Mouse (Mus musculus): Measurements from ENCODE around the gene Klc2. TPM values are rescaled to one million over a fixed set of nuclear protein-coding genes. Genes with fewer than 3 reads are reported as not detected.
"Not testable (repeated sequence)": the region's sequence is repeated elsewhere in the genome, so short reads cannot be mapped to it uniquely, and the experiment has no call there.

Gene Klc2
- total RNA-seq, 2 experiments from 2014 or later = 255 to 284 TPM

GRCm38 (mm10) chr19:5107556-5108270, 10.6 kb downstream of the Klc2 start:
- no peak for DNase-seq (ENCODE audit: low spot score in 2 of 2)
- intact Hi-C loops (cut with DNase I) = no loop called here

DNA sequence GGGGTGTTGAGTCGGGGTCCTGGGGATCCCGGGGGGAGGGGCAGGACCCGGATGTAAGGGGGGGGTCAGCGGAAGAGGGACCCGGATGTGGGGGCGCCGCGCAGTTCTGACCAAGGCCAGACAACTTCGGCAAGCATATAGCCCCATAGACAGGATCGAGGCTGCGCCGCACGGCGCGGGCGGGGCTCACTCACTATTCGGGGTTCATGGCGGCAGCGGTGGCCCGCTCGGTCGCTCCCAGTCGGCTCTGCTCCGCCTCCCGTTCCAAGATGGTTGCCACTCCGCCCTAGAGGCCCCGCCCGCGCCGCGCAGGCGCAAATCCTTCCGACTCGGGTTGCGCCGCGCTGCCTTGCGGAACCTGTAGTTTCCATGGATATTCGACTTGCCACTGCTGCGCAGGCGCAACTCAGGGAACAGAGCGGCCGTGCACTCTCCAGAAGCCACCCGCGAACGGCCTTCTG, 11.6 kb downstream of the Klc2 start, which contains the start of gene Rab1b:
Gene Rab1b (minus strand): TSS at position 342 of the 461 bp plus-strand sequence.
- intact Hi-C loops (cut with DNase I) = no loop called here
- peak; percentile 99 for DNase-seq (ENCODE audit: low spot score in 2 of 2)

- intact Hi-C loops (cut with DNase I) = no loop called here
- no peak for DNase-seq (ENCODE audit: low spot score in 2 of 2)
Observed at GRCm38 (mm10) chr19:5106074-5106473, 12.3 kb downstream of the Klc2 start.

GRCm38 (mm10) chr19:5098363-5099143, 19.8 kb downstream of the Klc2 start, which contains the start of gene Cnih2:
Cnih2 (minus strand) TSS chr19:5098521.
- peak; percentile 70 to 84 for DNase-seq (ENCODE audit: low spot score in 2 of 2)
- intact Hi-C loops (cut with DNase I) = no loop called here

DNA sequence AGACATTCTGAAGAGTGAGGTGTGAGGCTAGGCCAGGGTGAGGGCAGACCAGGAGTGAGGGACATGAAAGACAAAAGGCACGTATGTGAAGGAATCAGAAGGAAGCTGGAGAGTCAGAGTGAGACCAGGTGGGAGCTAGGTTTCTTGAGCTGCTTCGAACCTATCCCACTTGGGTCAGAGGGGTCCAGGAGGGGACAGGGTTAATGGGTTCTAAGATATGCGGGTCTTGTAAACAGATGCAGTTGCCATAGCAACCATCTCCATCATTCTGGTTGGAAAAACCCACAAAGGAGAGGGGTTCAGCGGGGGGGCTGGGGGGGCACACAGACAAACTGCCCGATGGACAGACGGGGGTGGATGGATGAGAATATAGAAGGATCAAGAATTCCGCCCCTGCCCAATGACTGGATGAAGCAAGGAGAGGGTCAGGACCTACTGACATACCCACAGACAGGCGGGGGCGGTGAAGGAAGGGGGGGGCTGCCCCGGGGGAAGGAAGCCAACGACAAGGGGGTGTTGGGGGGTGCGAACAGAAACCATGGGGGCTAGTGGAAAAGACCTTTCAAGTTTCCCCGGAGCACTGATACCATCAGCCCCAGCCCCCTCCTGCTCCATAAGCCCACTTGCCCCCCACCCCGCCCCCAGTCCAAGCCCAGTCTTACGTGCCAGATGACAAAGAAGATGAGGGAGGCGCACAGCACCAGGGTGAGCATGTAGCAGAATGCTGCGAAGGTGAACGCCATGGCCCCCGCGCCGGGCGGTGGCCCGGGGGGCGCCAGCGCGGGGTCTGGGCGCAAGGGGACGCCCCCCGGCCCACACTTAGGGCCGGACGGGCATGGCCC, 20.6 kb downstream of the Klc2 start:
- no peak for DNase-seq (ENCODE audit: low spot score in 2 of 2)
- intact Hi-C loops (cut with DNase I) = no loop called here

- DNase-seq (ENCODE audit: low spot score in 2 of 2) = no peak
- intact Hi-C loops (cut with DNase I) = loop anchor here (1.0 kb wide), 1 partner anchor 54 kb away; no protein-coding TSS in a partner anchor
Observed at GRCm38 (mm10) chr19:5095887-5096474, 22.4 kb downstream of the Klc2 start.

DNA sequence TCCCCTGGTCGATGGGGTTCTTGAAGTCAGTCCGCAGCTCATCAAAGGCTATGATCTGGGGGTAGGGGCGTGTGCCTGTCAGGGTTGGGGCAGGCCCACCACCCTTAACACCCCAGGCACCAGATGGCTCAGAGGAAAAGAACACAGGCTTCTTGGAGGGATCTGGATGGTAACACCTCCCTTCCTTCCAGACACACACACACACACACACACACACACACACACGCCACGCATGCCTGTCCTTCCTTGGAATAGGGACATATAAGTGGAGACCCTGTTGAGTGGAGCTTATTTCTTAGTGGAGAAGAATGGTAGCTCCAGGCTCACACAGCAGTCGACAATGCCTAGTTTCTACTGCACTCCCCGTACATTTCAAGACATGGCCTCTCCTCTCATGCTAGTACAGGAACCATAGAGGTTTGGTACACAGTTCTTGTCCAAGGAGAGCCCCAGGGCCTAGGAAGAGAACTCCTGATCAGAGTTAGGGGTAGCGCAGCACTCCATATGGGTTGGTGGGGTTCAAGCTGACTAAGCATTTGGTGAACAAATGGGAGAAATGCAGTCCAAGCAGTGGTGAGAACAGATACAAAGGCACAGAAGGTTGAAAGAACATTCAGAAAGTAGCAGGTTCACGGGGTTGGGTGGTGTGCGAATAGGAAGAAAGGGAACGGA, 23.5 kb downstream of the Klc2 start:
- no peak for DNase-seq (ENCODE audit: low spot score in 2 of 2)
- intact Hi-C loops (cut with DNase I) = loop anchor here (1.0 kb wide), 1 partner anchor 55 kb away; no protein-coding TSS in a partner anchor

DNA sequence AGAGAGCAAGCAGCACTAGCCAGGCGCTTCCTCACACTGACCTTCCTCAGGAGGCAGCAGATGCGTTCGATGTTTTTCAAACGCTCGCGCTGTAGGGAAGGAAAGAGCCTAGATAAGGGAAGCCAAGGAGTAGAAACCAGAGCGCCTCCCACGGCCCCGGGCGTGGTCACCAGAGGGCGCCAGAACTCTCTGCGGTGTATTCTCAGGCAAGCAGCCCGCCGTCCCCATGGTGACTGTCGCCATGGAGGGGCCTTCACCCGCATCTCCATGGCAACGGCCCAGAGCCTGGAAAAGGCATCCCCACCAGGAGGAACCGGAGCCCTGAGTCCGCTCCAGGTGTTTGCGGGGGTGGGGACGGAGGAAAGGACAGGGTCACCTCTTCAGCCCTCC, 24.1 kb downstream of the Klc2 start:
- intact Hi-C loops (cut with DNase I) = no loop called here
- peak; percentile 95 to 96 for DNase-seq (ENCODE audit: low spot score in 2 of 2)

DNA sequence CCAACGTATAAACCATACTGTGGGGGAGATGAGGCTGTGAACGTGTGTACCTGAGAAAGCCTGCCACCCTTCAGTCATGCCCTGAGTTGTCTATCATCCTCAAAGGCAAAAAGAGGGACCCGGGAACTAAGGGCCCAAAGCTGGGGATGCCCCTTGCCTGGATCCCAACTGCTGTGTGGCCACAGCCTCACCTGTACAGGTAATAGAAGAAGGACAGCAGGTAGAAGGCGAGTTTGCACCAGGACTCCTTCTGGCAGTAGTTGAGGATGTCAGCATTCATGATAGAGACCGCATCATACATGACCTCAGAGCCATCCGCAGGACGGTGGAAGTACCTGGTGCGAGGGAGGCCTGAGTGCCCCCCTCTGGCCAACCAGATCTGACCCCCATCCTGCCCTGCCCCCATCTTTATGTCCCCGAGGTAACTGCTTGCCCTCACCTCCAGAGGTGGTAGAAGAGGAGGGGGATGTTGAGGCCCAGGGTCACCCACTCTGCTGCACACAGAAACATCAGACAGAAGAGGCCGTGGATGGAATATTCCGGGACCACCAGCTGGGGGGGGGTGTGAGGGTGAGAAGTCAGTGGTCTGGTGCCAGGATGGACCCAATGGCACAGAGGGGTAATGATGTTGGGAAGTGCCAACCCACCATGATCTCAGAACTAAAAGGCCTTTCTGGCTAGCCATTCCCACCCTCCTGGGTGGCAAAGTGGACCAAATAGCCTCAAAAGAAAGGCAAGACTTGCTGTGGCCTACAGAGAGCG, 24.7 kb downstream of the Klc2 start:
- no peak for DNase-seq (ENCODE audit: low spot score in 2 of 2)
- intact Hi-C loops (cut with DNase I) = no loop called here

- DNase-seq (ENCODE audit: low spot score in 2 of 2) = no peak
- intact Hi-C loops (cut with DNase I) = no loop called here
Observed at GRCm38 (mm10) chr19:5092083-5092482, 26.3 kb downstream of the Klc2 start.

- DNase-seq (ENCODE audit: low spot score in 2 of 2) = no peak
- intact Hi-C loops (cut with DNase I) = no loop called here
Observed at GRCm38 (mm10) chr19:5089324-5089723, 29.0 kb downstream of the Klc2 start.

- intact Hi-C loops (cut with DNase I) = no loop called here
- DNase-seq (ENCODE audit: low spot score in 2 of 2) = peak; percentile 91 to 94
Observed at GRCm38 (mm10) chr19:5087884-5088728, 30.3 kb downstream of the Klc2 start, which contains the start of gene Yif1a. Yif1a (plus strand) TSS chr19:5088538.

DNA sequence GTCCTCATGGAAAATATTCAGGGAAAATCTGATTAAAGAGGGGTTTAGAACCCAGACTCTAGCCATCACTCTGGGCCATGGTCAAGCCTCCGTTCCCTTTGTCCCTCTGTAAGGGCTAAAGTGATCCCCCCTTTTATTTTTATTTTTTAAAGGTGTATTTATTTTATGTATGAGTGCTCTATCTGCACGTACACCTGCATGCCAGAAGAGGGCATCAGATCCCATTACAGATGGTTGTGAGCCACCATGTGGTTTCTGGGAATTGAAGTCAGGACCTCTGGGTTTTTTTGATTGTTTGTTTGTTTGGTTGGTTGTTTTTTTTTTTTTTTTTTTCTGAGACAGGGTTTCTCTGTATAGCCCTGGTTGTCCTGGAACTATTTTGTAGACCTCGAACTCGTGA, 31.8 kb downstream of the Klc2 start:
- DNase-seq (ENCODE audit: low spot score in 2 of 2); intact Hi-C loops (cut with DNase I): not testable (repeated sequence)

DNA sequence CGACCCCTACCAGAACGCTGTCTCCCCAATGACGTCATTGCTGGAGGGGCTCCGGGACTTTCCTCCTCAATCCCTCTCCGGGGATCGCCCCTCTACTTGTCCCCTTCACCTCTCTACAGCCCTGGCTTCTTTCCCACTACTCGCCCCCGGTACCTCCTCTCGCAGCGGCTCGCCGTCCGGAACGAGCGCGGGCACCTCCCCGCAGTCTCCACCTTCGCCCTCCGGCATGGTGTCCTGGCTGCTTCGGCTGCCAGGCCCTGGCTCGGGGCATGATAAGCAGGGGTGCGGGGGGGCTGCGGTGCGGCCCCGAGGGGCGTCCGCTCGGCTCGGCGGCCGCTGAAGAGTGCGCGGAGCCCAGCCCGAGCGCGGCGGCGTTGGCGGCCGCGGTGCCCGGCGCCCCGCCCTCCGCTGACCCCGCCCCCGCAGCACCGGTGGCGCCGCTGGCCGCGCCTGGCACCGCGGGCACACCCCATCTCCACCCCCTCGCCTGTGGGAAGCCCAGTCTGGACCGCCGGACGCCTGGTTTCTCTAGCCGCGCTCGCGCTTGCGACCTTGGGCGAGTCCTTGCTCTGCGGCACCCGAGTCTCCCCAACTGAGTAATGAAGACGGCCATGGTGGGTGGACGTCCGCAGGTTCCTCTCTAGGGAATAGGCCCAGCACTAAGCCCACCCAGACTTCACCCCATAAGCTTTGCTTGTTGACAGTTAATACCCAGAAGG, 33.1 kb downstream of the Klc2 start, which contains the start of gene Tmem151a:
Gene Tmem151a (minus strand): TSS at position 387 of the 719 bp plus-strand sequence.
- intact Hi-C loops (cut with DNase I) = no loop called here
- DNase-seq (ENCODE audit: low spot score in 2 of 2) = peak in 1 of 2 experiments; percentile 75

GRCm38 (mm10) chr19:5084834-5085144, 33.6 kb downstream of the Klc2 start:
- no peak for DNase-seq (ENCODE audit: low spot score in 2 of 2)
- intact Hi-C loops (cut with DNase I) = no loop called here

- no peak for DNase-seq (ENCODE audit: low spot score in 2 of 2)
- intact Hi-C loops (cut with DNase I) = no loop called here
Observed at GRCm38 (mm10) chr19:5083961-5084833, 34.2 kb downstream of the Klc2 start.
